Mouse (Mus musculus): ENCODE results near the gene Heph.
"Not testable (repeated sequence)": the region's sequence is repeated elsewhere in the genome, so short reads cannot be mapped to it uniquely, and the experiment has no call there.

Gene Heph

GRCm38 (mm10) chrX:96455149-96455548 lies at the start of gene Heph:
Gene Heph (plus strand): TSS chrX:96455359.
- no peak for DNase-seq (ENCODE audit: low spot score in 2 of 2)

- not testable (repeated sequence) for DNase-seq (ENCODE audit: low spot score in 2 of 2)
Observed at GRCm38 (mm10) chrX:96415351-96415750, 39.8 kb upstream of the Heph start.

DNA sequence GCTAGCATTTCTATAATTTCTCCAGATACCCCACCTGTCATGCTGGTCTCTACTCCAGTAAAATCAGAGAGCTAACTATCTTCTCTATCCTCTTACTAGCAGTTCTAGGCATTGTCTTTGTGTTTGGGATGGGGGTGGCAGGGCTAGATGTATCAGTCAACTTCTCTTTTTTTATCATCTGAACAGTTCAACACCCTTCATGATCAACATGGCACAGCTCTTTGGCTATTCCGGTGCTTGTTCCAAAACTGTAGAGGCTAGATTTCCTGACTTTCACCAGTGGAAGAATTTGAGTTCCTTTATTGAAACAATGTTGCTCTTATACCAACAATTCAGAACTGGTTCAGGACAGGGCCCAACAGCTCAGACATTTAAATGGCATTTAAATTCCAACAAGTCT lies 38.2 kb upstream of the Heph start:
- DNase-seq (ENCODE audit: low spot score in 2 of 2) = no peak

DNA sequence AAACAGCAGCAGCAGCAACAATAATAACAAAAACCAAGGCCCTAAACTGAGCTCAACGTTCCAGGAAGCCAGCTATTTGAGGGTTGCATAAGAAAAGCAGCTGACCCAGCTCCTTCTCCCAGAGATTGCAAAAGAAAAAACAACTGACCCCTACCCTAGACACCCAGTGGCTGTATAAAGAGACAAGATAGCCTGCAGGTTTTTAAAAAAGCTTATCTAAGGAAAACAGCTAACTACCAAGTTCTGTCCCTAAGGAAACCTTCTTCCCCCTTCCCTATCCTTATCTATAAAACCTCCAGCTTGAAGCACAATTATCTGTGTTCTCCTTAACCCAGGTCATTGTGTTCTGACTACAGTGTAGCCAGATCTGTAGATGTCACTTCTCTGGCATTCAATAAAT lies 37.4 kb upstream of the Heph start:
- no peak for DNase-seq (ENCODE audit: low spot score in 2 of 2)

GRCm38 (mm10) chrX:96419383-96419782 lies 35.8 kb upstream of the Heph start:
- no peak for DNase-seq (ENCODE audit: low spot score in 2 of 2)

- DNase-seq (ENCODE audit: low spot score in 2 of 2) = no peak
Observed at GRCm38 (mm10) chrX:96456201-96456963, 1.2 kb downstream of the Heph start, which contains the start of gene Hsf3. Gene Hsf3 (minus strand): TSS chrX:96456294.

DNA sequence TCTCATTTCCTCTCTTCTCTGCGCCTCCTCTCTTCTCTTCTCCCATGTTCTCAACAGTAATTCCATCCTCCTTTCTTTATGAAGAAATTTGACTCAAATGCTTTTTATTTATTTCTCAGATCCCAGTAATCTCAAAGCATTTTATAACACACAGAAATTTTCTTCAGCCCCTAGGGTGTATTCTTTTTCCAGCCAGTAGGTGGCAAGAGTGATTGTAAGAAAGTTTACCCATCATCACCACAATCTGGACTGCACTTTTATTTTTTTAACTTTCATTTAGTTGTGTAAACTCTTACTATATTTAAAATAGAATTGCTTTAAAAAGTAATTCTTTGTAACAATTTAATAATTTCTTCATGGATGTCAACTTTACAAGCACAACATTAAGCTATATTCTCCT lies 46.4 kb downstream of the Heph start:
- no peak for DNase-seq (ENCODE audit: low spot score in 2 of 2)

All from right cerebral cortex, postnatal 36 days (tissue).